In genomic region chrX:167382854-167383186, GRCm38 (mm10) we compare ENCODE assay signal across 8 mouse cellular contexts. TPM values are rescaled to one million over a fixed set of nuclear protein-coding genes. Genes with fewer than 3 reads are reported as not detected.
DNase-seq lines count a peak whose midpoint lies in the region; ATAC-seq and TF ChIP-seq lines count a peak whose summit lies in the region.

No protein-coding gene starts in this region.

- H3K27me3 ChIP-seq in liver, adult 2 months (ENCODE audit: control insufficient read depth, insufficient read depth, low read length): no peaks in the 10 kb centered on the region
- H3K27me3 ChIP-seq in embryonic facial prominence, embryonic 15.5 days: peaks cover 7% of the 10 kb centered on the region
- H3K27me3 ChIP-seq in intestine, embryonic 15.5 days (replicated peaks): peaks cover 8% of the 10 kb centered on the region; the same call in 1 of the 2 replicates
- peaks cover 11% of the 10 kb centered on the region; the same call in 1 of the 2 replicates for H3K27me3 ChIP-seq in midbrain, postnatal 0 days (ENCODE audit: insufficient read depth, low read length)

- no peaks in the 10 kb centered on the region for H3K9me3 ChIP-seq in embryonic facial prominence, embryonic 15.5 days (replicated peaks)
- no peaks in the 10 kb centered on the region for H3K9me3 ChIP-seq in intestine, embryonic 15.5 days
- H3K9me3 ChIP-seq in midbrain, postnatal 0 days (ENCODE audit: low read length): no peaks in the 10 kb centered on the region

- H3K4me2 ChIP-seq in embryonic facial prominence, embryonic 15.5 days (replicated peaks): peak overlapping the region; percentile 64
- peak overlapping the region; percentile 74 for H3K4me2 ChIP-seq in intestine, embryonic 15.5 days (replicated peaks)
- H3K4me2 ChIP-seq in midbrain, postnatal 0 days (ENCODE audit: low read depth, low read length, poor library complexity, severe bottlenecking): peak overlapping the region; percentile 84

- no peak for DNase-seq in liver, adult 2 months (ENCODE audit: extremely low read depth, low read depth, low spot score)
- DNase-seq in liver: no peak
- no peak for DNase-seq in midbrain, postnatal 0 days (ENCODE audit: low spot score)
- DNase-seq in urinary bladder, postnatal 4 days (ENCODE audit: low spot score in 2 of 2): no peak
- no peak for DNase-seq in embryo, embryonic 10.5 days (ENCODE audit: low spot score)
- DNase-seq in adrenal gland, postnatal 14 days: no peak

- no peak for ATAC-seq in embryonic facial prominence, embryonic 15.5 days (ENCODE audit: insufficient number of reproducible peaks, low FRiP score, low TSS enrichment, low read depth)
- peak; percentile 88 for ATAC-seq in intestine, embryonic 15.5 days
- no peak; the same call in 1 of the 2 replicates for ATAC-seq in midbrain, postnatal 0 days (ENCODE audit: low FRiP score)

- no peak for TF ChIP-seq CTCF in liver, adult 2 months (IDR thresholded peaks at IDR 0.05; ENCODE audit: low read depth, low read length)
- no peak for TF ChIP-seq CTCF in midbrain, postnatal 0 days (IDR thresholded peaks at IDR 0.05)

- H3K4me1 ChIP-seq in liver, adult 2 months (ENCODE audit: control insufficient read depth, insufficient read depth, low read length): peaks cover 3% of the 10 kb centered on the region
- no peaks in the 10 kb centered on the region for H3K4me1 ChIP-seq in embryonic facial prominence, embryonic 15.5 days
- H3K4me1 ChIP-seq in intestine, embryonic 15.5 days (replicated peaks): no peaks in the 10 kb centered on the region
- no peaks in the 10 kb centered on the region for H3K4me1 ChIP-seq in midbrain, postnatal 0 days (ENCODE audit: insufficient read depth, low read length)

- H3K79me2 ChIP-seq in liver, adult 2 months (ENCODE audit: control insufficient read depth, insufficient read depth, low read length): no peaks in the 10 kb centered on the region

- no peak overlapping the region; the same call in 1 of the 2 replicates for H3K9ac ChIP-seq in liver, adult 2 months (ENCODE audit: low read depth, low read length)
- H3K9ac ChIP-seq in embryonic facial prominence, embryonic 15.5 days: peak overlapping the region; percentile 35; the same call in 1 of the 2 replicates
- H3K9ac ChIP-seq in intestine, embryonic 15.5 days: peak overlapping the region; percentile 51
- H3K9ac ChIP-seq in midbrain, postnatal 0 days (replicated peaks; ENCODE audit: low read length, poor library complexity, severe bottlenecking): 0 out of 2 replicates have a peak overlapping the region, but pooled peaks have one; percentile 48

- 15% methylated on average over 7 of the region's 7 CpGs for WGBS in liver, adult 2 months
- WGBS in embryonic facial prominence, embryonic 15.5 days: 35% methylated on average over 7 of the region's 7 CpGs
- 43% methylated on average over 7 of the region's 7 CpGs for WGBS in intestine, embryonic 15.5 days
- 52% methylated on average over 7 of the region's 7 CpGs for WGBS in midbrain, postnatal 0 days

- H3K4me3 ChIP-seq in liver, adult 2 months (ENCODE audit: insufficient read depth, low read depth, low read length): peak overlapping the region; percentile 68; the same call in 1 of the 2 replicates
- peak overlapping the region; percentile 57 for H3K4me3 ChIP-seq in embryonic facial prominence, embryonic 15.5 days (replicated peaks)
- H3K4me3 ChIP-seq in intestine, embryonic 15.5 days (replicated peaks): peak overlapping the region; percentile 53
- peak overlapping the region; percentile 49 for H3K4me3 ChIP-seq in midbrain, postnatal 0 days (ENCODE audit: low read depth, low read length)

- no peaks in the 10 kb centered on the region for H3K36me3 ChIP-seq in liver, adult 2 months (ENCODE audit: control insufficient read depth, insufficient read depth, low read length)
- no peaks in the 10 kb centered on the region for H3K36me3 ChIP-seq in embryonic facial prominence, embryonic 15.5 days
- no peaks in the 10 kb centered on the region for H3K36me3 ChIP-seq in intestine, embryonic 15.5 days
- H3K36me3 ChIP-seq in midbrain, postnatal 0 days (ENCODE audit: insufficient read depth, low read length): no peaks in the 10 kb centered on the region

- no peak for TF ChIP-seq POLR2A in liver, adult 2 months (IDR thresholded peaks at IDR 0.05; ENCODE audit: extremely low read depth, insufficient read depth, low read length)

- H3K27ac ChIP-seq in liver, adult 2 months (replicated peaks; ENCODE audit: insufficient read depth, low read depth, low read length): no peak overlapping the region
- H3K27ac ChIP-seq in embryonic facial prominence, embryonic 15.5 days (replicated peaks): no peak overlapping the region
- H3K27ac ChIP-seq in intestine, embryonic 15.5 days: no peak overlapping the region
- H3K27ac ChIP-seq in midbrain, postnatal 0 days (ENCODE audit: low read depth, low read length): no peak overlapping the region

RNA-seq across cellular contexts. Expression of gene Prps2, which starts 0.3 kb away (rescaled TPM):
- total RNA-seq in liver, adult 2 months (2014; rRNA removed): 11.9 and 12.4 TPM in 2 replicates
- 8.5 and 12.9 TPM in 2 replicates for polyA plus RNA-seq in liver, adult 2 months (2012; rRNA removed)
- 15.3 and 16.3 TPM in 2 replicates for polyA plus RNA-seq in embryonic facial prominence, embryonic 15.5 days (2015; fragmentation: Nextera tagmentation; extraction: Ambion mirVana)
- 32.4 and 35.6 TPM in 2 replicates for polyA plus RNA-seq in intestine, embryonic 15.5 days (2015; fragmentation: Nextera tagmentation; extraction: Ambion mirVana)
- total RNA-seq in midbrain, postnatal 0 days (2014; rRNA removed): 9.7 and 10.1 TPM in 2 replicates
- 6.4 and 7.2 TPM in 2 replicates for polyA plus RNA-seq in midbrain, postnatal 0 days (2015; fragmentation: Nextera tagmentation; extraction: Ambion mirVana)
- 21.9 and 22.8 TPM in 2 replicates for total RNA-seq in adrenal gland, postnatal 14 days (2021)

RNA-seq across cellular contexts. Expression of gene Tlr7, which starts 52.5 kb away (rescaled TPM):
- 1.3 and 1.5 TPM in 2 replicates for total RNA-seq in liver, adult 2 months (2014; rRNA removed)
- polyA plus RNA-seq in liver, adult 2 months (2012; rRNA removed): 0.05 and 0.42 TPM in 2 replicates
- 1.2 and 1.4 TPM in 2 replicates for polyA plus RNA-seq in embryonic facial prominence, embryonic 15.5 days (2015; fragmentation: Nextera tagmentation; extraction: Ambion mirVana)
- 0.53 and 0.55 TPM in 2 replicates for polyA plus RNA-seq in intestine, embryonic 15.5 days (2015; fragmentation: Nextera tagmentation; extraction: Ambion mirVana)
- 1.3 TPM in 2 replicates for total RNA-seq in midbrain, postnatal 0 days (2014; rRNA removed)
- 0.92 and 1.0 TPM in 2 replicates for polyA plus RNA-seq in midbrain, postnatal 0 days (2015; fragmentation: Nextera tagmentation; extraction: Ambion mirVana)
- 1.4 and 2.6 TPM in 2 replicates for total RNA-seq in adrenal gland, postnatal 14 days (2021)
